Mouse (Mus musculus) liver, embryonic 16.5 days (tissue): ENCODE data around the gene Hist1h2ao. TPM values are rescaled to one million over a fixed set of nuclear protein-coding genes. Genes with fewer than 3 reads are reported as not detected.
"Not testable (repeated sequence)": the region's sequence is repeated elsewhere in the genome, so short reads cannot be mapped to it uniquely, and the experiment has no call there.

Experiments used
- ATAC-seq: fragments of 200-750 bp; cut with Nextera tagmentation; 2 replicates; pipeline ENCODE4 v1.8.0; 2017; ENCODE audit warnings: low read depth, mild to moderate bottlenecking, moderate number of reproducible peaks, moderate library complexity
- H3K27ac ChIP-seq: fragments of 300-500 bp; sonication (generic); 2 replicates; pipeline ENCODE4 v1.5.1; 2014; ENCODE audit warnings: mild to moderate bottlenecking, low read length
- H3K27me3 ChIP-seq: fragments of 300-500 bp; sonication (generic); 2 replicates; pipeline ENCODE4 v1.6.1; 2014; ENCODE audit warnings: low read depth, low read length, mixed read lengths; ENCODE audit not compliant: control insufficient read depth, insufficient read depth
- H3K36me3 ChIP-seq: fragments of 300-500 bp; sonication (generic); 2 replicates; pipeline ENCODE4 v1.6.1; 2014; ENCODE audit warnings: mild to moderate bottlenecking; ENCODE audit not compliant: control insufficient read depth, insufficient read depth
- H3K4me1 ChIP-seq: fragments of 300-500 bp; sonication (generic); 2 replicates; pipeline ENCODE4 v1.6.1; 2014; ENCODE audit warnings: low read depth, low read length, mixed read lengths; ENCODE audit not compliant: control insufficient read depth
- H3K4me2 ChIP-seq: fragments of 300-500 bp; sonication (generic); 2 replicates; pipeline ENCODE4 v1.6.1; 2014; ENCODE audit warnings: low read depth, low read length, mixed read lengths
- H3K4me3 ChIP-seq: fragments of 300-500 bp; sonication (generic); 2 replicates; pipeline ENCODE4 v1.5.1; 2014; ENCODE audit warnings: low read depth, mild to moderate bottlenecking, low read length
- H3K9ac ChIP-seq: fragments of 300-500 bp; sonication (generic); 2 replicates; pipeline ENCODE4 v1.6.1; 2014; ENCODE audit warnings: low read depth, low read length
- H3K9me3 ChIP-seq: fragments of 300-500 bp; sonication (generic); replicated peaks from 2 replicates; pipeline ENCODE4 v1.6.1; 2016; ENCODE audit warnings: low read length; ENCODE audit not compliant: control insufficient read depth
- WGBS: fragments of 180-500 bp; shearing (Covaris S2); extraction: QIAGEN DNeasy Blood & Tissue Kit; methylation state at CpG from one replicate; pipeline ENCODE4 v1.1.7; 2014; ENCODE audit not compliant: insufficient replicate concordance; 5-methylcytosine and 5-hydroxymethylcytosine counted together
- polyA plus RNA-seq: library from polyadenylated mRNA; unstranded; fragments of >200 nt; fragmentation: Nextera tagmentation; extraction: Ambion mirVana; gene quantifications from 2 replicates; pipeline ENCODE4 v1.2.1, GENCODE M21; 2015

Hist1h2ao gene
- polyA plus RNA-seq, 1 experiment from 2014 or later = 2.1 TPM

- not testable (repeated sequence) for H3K4me2 ChIP-seq, H3K4me1 ChIP-seq, H3K27me3 ChIP-seq, H3K9me3 ChIP-seq, H3K27ac ChIP-seq, H3K4me3 ChIP-seq, H3K9ac ChIP-seq, H3K36me3 ChIP-seq
- peak; percentile 67; the same call in 1 of the 2 replicates for ATAC-seq
Measured at GRCm38 (mm10) chr13:21797163-21797562, 13.1 kb upstream of the Hist1h2ao start.

- peak; percentile 65 for ATAC-seq
- not testable (repeated sequence) for H3K9ac ChIP-seq, H3K4me1 ChIP-seq, H3K27me3 ChIP-seq, H3K4me2 ChIP-seq, H3K9me3 ChIP-seq, H3K36me3 ChIP-seq, H3K4me3 ChIP-seq, H3K27ac ChIP-seq
- no CpG with 5 or more reads among the region's 4 CpGs for WGBS
Measured at GRCm38 (mm10) chr13:21803058-21803457, 7.2 kb upstream of the Hist1h2ao start.

GRCm38 (mm10) chr13:21811074-21811473 is 809 bp downstream of the Hist1h2ao start:
- not testable (repeated sequence) for H3K9me3 ChIP-seq, H3K4me1 ChIP-seq, H3K36me3 ChIP-seq, H3K27ac ChIP-seq, H3K4me3 ChIP-seq, H3K9ac ChIP-seq, H3K4me2 ChIP-seq, H3K27me3 ChIP-seq
- whole genome bisulfite sequencing = no CpG with 5 or more reads among the region's 8 CpGs
- peak; percentile 3; the same call in 1 of the 2 replicates for ATAC-seq

DNA sequence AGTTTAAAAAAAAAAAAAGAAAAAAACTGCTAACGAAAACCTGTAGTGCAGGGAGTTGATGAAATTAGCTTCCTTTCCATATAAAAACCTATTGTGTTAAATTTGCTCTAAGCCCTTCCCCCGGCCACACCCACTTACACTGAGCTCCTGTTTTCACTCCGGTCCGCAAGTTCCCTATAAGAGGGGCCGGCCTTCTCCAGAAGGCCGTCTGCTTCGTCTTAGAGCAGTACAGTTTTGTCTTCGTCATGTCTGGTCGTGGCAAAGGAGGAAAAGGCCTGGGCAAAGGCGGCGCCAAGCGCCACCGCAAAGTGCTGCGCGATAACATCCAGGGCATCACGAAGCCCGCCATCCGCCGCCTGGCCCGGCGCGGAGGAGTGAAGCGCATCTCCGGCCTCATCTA is 1.3 kb downstream of the Hist1h2ao start, which contains the start of gene Hist1h4m:
TSS of gene Hist1h4m (plus strand) at position 208 of the 400 bp plus-strand sequence.
- not testable (repeated sequence) for H3K27me3 ChIP-seq, H3K4me1 ChIP-seq, H3K36me3 ChIP-seq, H3K9ac ChIP-seq, H3K9me3 ChIP-seq
- no CpG with 5 or more reads among the region's 24 CpGs for WGBS
- peak within 1 kb of the TSS; percentile 42; the same call in 1 of the 2 replicates for H3K4me2 ChIP-seq
- H3K27ac ChIP-seq = peak within 1 kb of the TSS; percentile 75
- peak within 1 kb of the TSS; percentile 29; the same call in 1 of the 2 replicates for H3K4me3 ChIP-seq
- peak; percentile 37 for ATAC-seq

DNA sequence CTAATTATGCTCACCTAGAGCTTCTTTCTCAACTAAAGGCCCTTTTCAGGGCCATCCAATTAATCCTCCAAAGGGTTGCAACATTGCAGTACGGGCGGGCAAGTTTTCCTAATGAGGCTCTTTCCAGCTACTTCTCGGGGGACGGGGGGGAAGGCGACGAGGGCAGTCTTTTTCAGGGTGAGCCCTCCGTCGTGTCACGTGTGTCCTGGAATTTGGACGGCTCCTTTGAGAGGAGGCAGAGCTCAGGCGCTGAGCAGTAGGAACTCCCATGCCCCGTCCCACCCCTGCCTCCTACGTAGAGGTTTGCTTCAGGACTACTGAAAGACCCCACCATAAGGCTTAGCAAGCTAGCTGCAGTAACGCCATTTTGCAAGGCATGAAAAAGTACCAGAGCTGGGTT is 1.8 kb downstream of the Hist1h2ao start:
- Histone ChIP-seq H3K4me2 (peak overlapping the region; percentile 42; the same call in 1 of the 2 replicates), H3K27ac (peak overlapping the region; percentile 75), H3K4me3 (peak overlapping the region; percentile 29; the same call in 1 of the 2 replicates)
- not testable (repeated sequence) for H3K36me3 ChIP-seq, H3K9ac ChIP-seq, H3K9me3 ChIP-seq, H3K27me3 ChIP-seq, H3K4me1 ChIP-seq
- WGBS = under 1% methylated on average over 14 of the region's 14 CpGs
- ATAC-seq = peak; percentile 49

- not testable (repeated sequence) for H3K4me1 ChIP-seq, H3K27me3 ChIP-seq, H3K27ac ChIP-seq, H3K36me3 ChIP-seq, H3K9me3 ChIP-seq, H3K9ac ChIP-seq, H3K4me2 ChIP-seq, H3K4me3 ChIP-seq
- peak; percentile 32; the same call in 1 of the 2 replicates for ATAC-seq
- WGBS = 66% methylated on average over 7 of the region's 16 CpGs
Measured at GRCm38 (mm10) chr13:21820082-21820890, 10.0 kb downstream of the Hist1h2ao start.

DNA sequence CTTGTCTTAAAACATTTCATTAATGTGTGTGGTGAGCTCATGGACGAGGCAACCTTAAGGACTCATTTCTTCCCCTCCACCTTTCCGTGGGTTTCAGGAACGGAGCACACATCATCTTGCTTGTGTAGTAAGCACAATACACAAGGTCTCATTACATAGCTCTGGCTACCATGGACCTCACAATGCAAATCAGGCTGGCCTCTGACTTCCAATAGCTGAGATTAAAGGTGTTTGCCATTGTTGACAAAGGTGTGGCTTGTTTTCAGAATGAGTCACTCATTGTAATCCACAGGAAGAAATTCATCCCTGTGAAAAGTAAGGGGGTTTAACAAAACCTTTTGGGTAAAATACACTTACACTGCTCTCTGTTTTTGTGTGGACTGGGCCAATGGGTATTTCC is 18.2 kb downstream of the Hist1h2ao start:
- Histone ChIP-seq H3K4me1 (no peaks in the 10 kb centered on the region; the same call in 1 of the 2 replicates), H3K27me3 (no peaks in the 10 kb centered on the region), H3K9ac (no peak overlapping the region), H3K4me2 (no peak overlapping the region), H3K27ac (no peak overlapping the region), H3K4me3 (no peak overlapping the region), H3K36me3 (no peaks in the 10 kb centered on the region), H3K9me3 (no peaks in the 10 kb centered on the region)
- 82% methylated on average over 3 of the region's 3 CpGs for WGBS
- ATAC-seq = no peak

- no peaks in the 10 kb centered on the region for H3K9me3 ChIP-seq
- ATAC-seq = no peak
- H3K9ac ChIP-seq = peak overlapping the region; percentile 48
- H3K4me1 ChIP-seq = no peaks in the 10 kb centered on the region; the same call in 1 of the 2 replicates
- peak overlapping the region; percentile 50 for H3K4me2 ChIP-seq
- H3K36me3 ChIP-seq = no peaks in the 10 kb centered on the region
- peak overlapping the region; percentile 78 for H3K27ac ChIP-seq
- no peaks in the 10 kb centered on the region for H3K27me3 ChIP-seq
- WGBS = 77% methylated on average over 10 of the region's 10 CpGs
- H3K4me3 ChIP-seq = peak overlapping the region; percentile 11
Measured at GRCm38 (mm10) chr13:21830344-21830743, 20.1 kb downstream of the Hist1h2ao start.
